Mouse (Mus musculus) frontal cortex, adult 2 months (tissue): ENCODE results near the gene Smc6. TPM values are rescaled to one million over a fixed set of nuclear protein-coding genes. Genes with fewer than 3 reads are reported as not detected.
A peak's percentile ranks its signal among the peaks of the same experiment; 100 is the strongest.

Experiments used
- DNase-seq, 2 experiments: peaks; one replicate each; pipeline ENCODE4 v3.0.0; 2022; ENCODE audit warnings: low spot score in 1 of 2; ENCODE audit errors: extremely low spot score in 1 of 2
- polyA plus RNA-seq: library from polyadenylated mRNA; depleted of rRNA; stranded (reverse); fragments of >200 nt; gene quantifications from 2 replicates; pipeline ENCODE4 v1.2.3, GENCODE M21; 2012; rRNA removed

Smc6 gene
- 31.1 and 39.6 TPM in 2 replicates for polyA plus RNA-seq

- peak; percentile 80 to 94 for DNase-seq
Observed at GRCm38 (mm10) chr12:11265382-11266281, at the start of gene Smc6, which contains the start of gene Gen1. TSS of gene Smc6 (plus strand) at chr12:11265886. TSS of gene Gen1 (minus strand) at chr12:11265801.

DNA sequence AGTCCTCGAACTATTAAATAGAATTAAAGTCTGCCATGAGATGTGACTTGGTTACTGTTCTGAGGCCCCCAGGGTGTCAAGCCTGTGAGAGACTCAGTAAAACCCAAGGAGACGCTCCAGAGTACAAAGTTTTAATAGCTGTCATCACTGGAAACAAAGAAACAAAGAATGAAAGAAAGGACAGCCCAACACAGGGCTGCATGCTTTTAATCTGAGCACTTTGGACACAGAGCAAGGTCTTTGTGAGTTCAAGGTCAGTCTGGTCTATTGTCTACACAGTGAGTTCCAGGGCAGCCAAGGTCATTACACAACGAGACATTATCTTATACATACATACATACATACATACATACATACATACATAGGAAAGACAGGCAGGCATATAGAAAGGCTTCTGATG is 49.2 kb upstream of the Smc6 start:
- DNase-seq: no peak

- no peak for DNase-seq
Observed at GRCm38 (mm10) chr12:11217726-11218250, 47.9 kb upstream of the Smc6 start.

DNA sequence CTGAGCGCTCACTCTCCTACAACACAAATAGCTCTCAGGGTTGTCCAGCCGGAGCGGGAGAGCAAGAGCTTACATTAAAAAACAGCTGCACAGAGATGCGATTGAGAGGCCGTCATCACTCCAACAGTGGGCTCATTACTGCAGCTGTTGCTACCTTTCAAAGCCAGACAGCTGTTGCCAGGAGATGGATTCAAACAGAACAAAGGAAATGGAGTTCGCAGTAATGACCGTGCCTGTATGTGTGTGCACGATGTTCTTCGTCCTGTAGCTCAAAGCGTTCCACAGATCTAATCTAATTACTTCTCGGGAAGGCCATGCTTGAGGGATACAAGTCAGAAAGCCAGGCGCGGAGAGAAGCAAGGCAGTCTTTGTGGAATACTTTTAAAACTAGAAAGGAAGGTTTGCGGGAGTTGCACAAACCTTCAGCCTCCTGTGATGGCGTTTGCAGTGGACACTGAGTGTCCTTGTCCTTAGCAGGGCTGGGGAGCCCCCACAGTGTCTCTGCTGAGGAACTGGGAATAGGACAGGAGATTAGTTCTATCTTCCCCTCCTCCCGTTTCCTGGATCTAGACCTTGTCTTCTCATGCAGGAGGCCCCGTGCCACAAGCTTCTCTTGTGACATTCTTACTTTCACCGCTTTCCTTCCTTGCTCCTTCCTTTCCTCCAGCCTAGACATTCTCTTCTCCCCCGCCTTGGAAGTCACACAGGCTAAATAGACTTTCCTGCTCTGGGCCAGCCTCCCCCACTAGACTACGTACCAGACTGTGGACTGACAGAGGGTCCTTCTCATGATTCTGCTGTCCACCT is 44.0 kb upstream of the Smc6 start:
- DNase-seq: no peak

- no peak for DNase-seq
Observed at GRCm38 (mm10) chr12:11222566-11222965, 43.1 kb upstream of the Smc6 start.

- DNase-seq: no peak
Observed at GRCm38 (mm10) chr12:11223090-11223489, 42.6 kb upstream of the Smc6 start.

DNA sequence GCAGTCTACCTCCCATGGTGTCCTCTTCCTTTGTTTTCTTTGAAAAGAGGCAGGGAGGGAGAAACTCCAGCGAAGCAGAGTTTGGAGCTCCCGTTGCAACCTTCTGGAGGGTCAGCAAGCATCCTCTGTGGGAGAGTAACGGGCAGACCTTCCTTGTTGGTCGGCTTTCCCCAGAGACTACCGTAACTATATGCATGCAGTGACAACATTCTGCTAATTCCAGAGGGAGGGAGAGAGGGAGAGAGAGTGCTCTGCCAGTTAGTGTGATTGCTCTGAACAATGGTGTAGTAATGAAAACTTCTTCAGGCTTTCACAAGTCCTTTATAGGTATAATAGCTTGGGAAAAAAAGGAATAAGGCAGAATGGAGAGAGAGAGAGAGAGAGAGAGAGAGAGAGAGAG is 41.0 kb upstream of the Smc6 start:
- DNase-seq: no peak

DNA sequence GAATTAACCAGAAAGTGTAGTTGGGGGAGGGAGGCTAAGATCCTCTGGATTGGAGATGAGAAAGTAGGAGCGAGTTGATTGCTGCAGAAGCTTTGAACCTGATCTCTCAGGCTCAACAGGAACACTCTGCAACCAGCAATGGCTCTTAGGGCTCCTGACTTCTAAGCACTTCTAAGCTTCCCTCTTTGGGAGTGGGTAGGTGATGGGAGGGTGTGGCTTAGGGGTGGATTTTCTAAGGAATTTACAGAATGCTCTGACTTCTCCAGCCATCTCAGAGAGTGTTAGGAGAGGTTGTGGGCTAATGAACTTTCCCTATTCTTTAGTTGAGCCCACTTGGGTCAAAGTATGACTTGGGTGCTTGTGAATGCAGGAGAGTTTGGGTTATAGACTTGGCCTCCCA is 39.6 kb upstream of the Smc6 start:
- DNase-seq: no peak

GRCm38 (mm10) chr12:11226529-11227268 is 39.0 kb upstream of the Smc6 start:
- no peak for DNase-seq

DNA sequence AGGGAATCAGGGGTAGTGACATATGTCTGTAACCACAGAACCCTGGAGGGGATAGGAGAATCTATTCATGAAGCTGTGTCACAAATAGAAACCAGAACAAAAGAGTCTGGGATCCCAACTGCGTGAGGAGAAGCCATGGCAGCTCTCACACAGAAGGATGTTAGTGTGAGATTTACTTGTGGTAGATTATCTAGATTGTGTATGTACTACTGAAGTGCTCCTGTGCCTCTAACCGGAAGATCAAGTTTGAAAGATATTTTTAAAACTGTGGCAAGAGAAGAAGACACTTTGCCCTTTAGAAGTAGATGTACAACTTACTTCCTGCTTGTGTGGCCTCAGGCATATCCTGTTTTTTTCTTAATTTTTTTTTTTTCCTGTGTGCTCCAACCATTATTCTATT is 35.4 kb upstream of the Smc6 start:
- DNase-seq: no peak

- no peak for DNase-seq
Observed at GRCm38 (mm10) chr12:11235996-11236395, 29.7 kb upstream of the Smc6 start.

- DNase-seq: no peak
Observed at GRCm38 (mm10) chr12:11247460-11247859, 18.2 kb upstream of the Smc6 start.

DNA sequence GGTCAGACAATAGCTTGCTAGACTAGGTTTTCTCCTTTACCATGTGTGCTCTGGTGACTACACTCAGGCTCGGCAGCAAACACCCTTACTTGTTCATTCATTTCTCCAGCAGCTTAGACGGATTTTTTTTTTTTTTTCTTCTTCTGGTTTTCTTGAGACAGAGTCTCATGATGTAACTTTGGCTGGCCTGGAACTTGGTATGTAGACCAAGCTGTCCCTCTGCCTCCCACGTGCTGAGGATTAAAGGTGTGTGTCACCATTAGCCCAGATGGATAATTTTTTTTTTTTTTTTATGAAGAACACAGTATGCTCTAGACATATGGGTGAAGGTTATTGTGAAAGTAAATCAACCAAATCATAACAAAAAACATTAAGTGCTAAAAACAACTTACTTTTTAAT is 15.4 kb upstream of the Smc6 start:
- no peak for DNase-seq

GRCm38 (mm10) chr12:11264895-11265294 is 791 bp upstream of the Smc6 start:
- no peak for DNase-seq

DNA sequence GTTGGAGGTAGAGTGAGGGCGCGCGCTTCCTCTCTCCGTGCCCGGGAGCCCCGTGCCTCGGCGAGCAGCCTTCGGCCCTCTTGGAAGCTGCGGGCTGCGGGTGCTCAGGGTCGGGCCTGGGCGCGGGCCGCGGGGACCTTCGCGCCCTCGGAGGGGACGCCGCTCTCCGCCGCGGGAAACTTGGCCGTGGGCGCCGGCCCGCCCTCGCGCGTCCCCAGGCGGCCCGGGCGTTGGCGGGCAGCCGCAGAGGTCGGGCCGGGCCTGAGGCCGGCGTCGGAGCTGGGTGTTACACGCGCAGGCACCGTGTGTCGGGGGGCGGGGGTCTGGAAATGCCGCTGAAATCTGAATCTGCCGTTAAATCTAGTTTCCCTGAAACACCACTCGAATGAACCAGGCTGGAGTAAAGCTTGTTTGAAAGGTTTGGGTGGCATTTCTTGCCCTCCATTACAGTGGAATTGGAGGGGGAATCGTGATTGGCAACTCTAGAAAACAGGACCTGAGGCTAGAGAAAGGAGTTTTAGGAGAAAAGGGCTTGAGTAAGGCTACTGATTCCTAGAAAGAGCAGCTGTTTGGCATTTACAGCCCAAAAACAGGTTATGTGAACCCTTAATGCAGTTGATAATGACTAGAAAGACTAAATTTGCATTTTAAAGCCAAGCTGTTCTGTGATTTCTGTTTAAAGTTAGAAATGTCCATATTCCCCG is 748 bp downstream of the Smc6 start:
- peak in 1 of 2 experiments; percentile 30 for DNase-seq

DNA sequence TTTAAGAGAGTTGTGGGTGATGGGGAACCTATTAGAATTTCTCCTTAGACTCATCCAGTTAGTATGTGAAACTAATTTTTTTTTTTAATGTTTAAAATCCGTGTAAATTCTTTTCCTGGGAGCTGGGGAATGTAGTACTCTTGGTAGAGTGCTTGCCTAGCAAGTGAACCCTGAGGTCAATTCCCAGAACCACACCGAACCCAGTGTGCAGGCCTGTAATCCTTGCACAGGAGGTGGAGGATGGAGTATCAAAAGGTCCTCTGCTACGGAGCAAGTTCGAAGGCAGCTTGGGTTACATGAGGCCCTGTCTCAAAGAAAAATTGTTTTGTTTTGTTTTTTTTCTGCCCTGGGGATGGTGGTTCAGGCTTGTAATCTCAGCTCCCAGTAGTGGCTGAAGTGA is 1.3 kb downstream of the Smc6 start:
- DNase-seq: no peak

DNA sequence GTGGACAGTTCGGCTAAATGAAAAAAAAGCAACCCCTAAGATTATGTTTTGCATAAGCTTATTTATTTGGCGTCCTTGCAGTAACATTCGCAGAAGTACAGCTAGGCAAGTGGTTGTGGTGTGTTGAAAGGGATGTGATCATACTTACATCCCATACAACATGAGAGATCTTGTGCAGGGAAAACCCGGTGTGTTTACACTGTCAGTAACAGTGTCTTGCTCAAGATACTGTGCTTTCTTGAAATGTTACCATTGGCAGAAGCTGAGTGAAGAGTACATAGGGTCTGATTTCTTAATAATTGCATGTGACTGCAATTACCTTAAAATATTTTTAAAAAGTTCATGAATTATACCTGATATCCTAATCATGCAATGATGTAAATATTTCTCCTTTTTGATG is 6.9 kb downstream of the Smc6 start:
- no peak for DNase-seq

DNA sequence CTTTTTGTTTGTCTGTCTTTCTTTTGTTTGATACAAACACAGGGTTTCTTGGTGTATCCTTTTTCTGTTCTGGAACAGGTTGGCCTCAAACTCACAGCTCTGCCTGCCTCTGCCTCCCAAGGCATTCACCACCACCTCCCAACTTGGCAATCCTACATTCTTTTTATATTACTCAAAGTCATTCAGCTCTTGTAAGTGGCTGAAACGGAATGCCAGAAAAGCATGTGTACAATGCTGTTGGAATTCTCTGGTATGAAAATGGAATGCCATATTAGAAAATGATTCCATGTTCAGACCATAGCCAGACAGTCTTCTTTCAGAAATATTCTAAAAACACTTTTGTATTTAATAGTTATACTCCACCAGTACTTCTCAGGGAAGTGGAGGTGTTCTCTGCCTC is 7.5 kb downstream of the Smc6 start:
- DNase-seq: no peak

DNA sequence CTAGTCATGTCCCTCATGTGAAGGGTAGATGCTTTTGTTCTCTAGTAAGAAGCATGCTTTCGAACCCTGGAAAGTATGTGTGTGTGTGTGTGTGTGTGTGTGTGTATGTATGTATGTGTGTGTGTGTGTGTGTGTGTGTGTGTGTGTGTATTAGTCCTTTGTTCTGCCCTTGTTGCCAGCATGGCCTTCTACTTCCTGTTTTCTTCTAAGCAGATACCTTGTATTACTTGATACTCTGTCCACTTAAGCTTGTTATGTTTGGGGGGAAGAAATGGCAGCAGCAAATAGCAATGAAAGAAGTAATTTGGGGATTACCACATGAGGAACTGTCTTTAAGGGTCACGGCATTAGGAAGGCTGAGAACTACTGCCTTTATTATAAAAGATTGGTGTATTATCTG is 10.9 kb downstream of the Smc6 start:
- no peak for DNase-seq

GRCm38 (mm10) chr12:11277207-11277606 is 11.5 kb downstream of the Smc6 start:
- DNase-seq: no peak
